Mouse (Mus musculus): Measurements from ENCODE around the gene Mmab.

The Mmab gene

DNA sequence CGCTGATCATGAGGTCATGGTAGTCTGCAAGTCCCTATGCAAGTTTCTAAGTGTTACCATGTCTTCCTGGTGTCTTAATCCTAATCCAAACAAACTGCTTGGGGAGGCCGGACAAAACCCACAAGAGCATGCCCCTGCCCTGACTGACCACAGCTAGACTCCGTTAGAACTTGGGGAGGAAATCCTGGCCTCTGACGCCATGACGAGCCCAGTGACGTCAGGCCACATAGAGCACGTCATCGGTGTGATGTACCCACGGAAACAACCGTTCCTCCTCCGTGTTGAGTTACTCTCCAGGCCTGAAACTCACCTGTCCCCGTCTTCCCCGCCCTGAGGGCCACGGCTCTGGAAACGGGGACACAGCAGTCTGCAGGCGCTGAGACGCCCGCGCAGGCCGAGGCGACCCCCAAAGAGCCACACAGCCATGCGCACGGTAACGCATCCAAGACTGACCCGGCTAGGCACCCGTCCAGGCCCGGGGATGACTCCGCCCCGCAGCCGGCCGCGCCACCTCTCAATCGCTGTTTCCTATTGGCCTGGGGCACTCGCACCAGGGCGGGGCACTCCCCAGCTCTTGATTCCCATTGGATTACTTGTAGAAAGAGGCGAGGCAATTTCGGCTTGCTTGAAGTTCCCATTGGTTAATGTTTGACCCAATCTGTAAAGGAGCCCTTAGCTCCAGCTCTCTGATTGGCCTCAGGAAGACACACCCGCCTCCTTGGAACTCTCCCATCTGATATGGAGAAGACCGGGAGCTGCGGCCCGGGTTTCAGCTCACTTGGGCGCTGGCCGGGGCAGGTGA, at the start of gene Mmab, which contains the start of gene Mvk:
Gene Mmab (minus strand): TSS at position 495 of the 802 bp plus-strand sequence.
Gene Mvk (plus strand): TSS at position 704 of the 802 bp plus-strand sequence.
- peak; percentile 95 to 97 for DNase-seq

DNA sequence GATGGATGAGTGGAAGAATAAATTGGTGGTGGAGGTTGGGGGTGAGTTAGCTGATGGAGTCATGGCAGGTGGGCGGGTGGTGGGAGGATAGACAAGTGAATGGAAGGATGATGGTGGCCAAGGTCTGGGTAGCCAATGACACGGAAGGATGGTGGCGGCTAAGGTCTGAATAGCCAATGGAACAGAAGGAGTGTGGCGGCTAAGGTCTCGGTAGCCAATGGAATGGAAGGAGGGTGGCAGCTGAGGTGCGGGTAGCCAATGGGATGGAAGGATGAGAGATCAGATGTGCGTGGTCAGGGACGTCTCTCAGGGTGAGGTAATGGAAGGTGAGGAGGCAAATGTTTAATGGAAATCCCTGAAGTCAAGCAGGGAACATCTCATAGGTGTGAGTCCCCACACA, 46.4 kb upstream of the Mmab start:
- no peak for DNase-seq

DNA sequence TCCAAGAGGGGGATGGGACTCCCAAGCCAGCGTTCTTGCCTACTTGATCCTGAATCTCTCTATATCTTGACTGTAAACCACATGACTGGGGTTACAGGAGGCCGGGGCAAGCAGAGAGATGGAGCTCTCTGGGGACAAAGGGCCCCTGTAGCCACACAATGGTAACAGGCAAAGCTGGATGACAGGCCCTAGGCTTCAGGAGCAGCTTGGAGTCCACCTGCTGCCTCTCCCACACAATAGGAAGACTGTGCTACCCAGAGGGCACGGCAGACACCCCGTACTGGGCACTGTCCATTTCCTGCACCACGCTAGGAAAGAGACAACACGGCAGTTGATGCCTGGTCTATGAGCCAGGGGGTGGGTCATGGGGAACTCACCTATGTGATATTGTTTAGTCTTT, 45.7 kb upstream of the Mmab start:
- no peak for DNase-seq

DNA sequence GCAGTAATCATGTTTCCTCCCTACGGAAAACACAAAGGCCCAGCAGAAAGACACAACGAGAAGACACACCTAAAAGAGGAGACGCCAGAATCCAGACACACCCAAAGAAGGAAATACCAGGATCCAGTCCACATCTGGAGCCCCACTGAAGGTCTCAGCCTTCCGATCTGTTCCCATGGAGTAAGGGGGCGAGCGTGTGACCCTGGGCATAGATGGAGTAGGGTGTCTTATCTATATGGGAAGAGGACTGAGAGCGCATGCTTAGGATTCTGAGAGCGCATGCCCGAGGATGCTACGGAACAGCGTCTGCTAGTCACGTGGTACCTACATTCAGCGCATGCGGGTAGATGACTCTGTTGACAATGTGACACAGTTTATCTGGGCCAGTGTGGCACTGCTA, 41.8 kb upstream of the Mmab start:
- no peak for DNase-seq

DNA sequence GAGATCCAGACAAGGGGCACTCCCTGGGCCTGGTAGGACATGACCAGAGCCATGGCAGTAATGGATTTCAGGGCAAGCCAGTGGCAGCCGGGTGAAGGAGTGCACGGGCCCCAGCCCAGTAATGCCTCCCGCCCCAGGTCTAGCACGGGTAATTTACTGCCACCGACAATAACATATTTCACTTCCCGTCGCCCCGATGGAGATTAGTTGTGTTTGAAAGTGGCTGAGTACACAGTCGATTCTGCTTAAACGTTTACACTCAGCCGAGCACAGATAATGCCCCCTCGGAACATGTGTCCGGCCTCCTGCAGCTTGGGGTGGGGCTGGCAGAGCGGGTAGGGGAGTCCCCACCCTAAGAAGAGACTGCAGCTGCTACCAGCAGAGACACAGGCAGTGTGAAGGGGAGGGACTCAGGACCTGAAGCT, 38.7 kb upstream of the Mmab start:
- no peak for DNase-seq

DNA sequence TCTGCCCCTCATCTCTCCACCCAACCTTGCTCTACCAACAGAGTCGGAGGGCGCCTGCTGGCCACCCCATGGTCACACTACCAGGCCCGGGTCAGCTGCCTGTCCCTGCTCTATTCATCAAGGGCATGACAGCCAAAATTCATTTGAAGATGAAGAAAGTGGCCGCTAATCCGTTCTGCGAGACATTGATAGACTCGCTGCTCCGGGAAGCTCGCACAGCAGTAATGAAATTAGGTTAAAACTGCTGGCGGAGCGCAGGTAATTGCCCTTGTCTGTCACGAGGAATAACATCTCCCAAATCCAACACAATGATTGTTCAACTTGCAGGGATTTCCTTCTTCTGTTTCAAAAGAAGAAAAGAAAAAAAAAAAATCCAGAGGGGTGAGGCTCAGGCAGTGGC, 34.4 kb upstream of the Mmab start:
- no peak for DNase-seq

DNA sequence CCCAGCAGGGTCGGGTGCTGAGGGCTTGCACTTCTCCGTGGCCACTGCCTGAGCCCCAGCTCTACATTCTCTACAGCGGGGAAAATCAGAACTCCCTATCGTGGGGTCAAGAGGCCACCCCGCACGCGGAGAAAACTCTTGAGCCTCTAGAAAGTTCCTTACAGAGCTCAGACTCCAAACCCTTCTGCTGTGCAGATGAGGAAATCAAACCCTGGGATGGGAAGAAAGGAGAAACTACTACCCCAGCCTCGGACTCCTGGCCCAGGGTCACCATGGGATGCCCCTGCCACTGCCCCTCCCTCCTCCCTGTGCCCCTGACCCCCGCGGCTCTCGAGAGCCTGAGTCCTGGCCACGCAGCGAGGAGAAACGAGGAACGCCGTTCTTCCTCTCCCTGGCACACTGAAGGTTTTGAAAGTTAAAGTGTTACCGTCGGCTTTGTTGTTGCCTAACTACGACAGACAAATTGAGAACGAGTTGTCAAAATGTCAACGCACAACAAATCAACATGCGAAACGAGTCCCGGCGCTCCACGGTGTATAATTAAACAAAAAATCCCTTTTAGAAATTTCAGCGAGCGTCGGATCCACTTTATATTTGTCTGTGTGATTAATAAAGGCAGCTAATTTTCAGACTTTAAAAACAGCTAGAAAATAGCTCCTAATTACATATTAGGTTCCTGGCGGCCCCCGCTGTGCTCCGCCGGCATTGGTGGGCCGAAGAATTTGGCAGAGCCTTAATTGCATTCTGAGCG, 31.1 kb upstream of the Mmab start:
- DNase-seq: no peak

DNA sequence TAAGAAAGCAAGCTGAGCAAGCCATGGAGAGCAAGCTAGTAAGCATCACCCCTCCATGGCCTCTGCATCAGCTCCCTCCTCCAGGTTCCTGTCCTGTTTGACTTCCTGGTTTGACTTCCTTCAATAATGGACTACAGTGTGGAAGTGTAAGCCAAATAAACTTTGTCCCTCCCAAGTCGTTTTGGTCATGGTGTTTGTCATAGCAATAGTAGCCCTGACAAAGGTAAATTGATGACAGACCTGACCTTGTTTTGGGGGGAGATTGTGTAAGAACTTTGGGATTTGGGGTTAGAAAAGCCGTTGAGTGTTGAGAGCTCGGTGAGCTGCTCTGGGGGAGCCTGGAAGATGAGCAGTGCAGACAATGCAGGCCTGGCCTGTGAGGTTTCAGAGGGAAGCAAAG, 26.5 kb upstream of the Mmab start:
- DNase-seq: no peak

DNA sequence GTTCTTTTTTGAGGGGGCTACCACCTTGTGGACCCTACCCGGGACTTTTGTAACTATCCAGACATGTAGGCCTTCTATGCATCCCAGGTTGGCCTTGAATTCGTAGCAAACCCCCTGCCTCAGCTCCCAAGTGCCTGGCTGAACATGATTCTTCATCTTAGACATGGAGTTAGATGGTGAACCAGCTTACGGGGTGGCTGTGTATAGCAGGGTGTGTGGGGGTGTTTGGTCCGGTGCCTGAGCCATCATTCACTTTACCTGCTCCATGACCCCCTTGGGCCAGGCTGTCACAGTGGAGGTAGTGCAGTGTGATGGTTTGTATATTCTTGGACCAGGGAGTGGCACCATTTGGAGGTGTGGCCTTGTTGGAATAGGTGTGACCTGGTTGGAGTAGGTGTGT, 24.1 kb upstream of the Mmab start:
- DNase-seq: no peak

DNA sequence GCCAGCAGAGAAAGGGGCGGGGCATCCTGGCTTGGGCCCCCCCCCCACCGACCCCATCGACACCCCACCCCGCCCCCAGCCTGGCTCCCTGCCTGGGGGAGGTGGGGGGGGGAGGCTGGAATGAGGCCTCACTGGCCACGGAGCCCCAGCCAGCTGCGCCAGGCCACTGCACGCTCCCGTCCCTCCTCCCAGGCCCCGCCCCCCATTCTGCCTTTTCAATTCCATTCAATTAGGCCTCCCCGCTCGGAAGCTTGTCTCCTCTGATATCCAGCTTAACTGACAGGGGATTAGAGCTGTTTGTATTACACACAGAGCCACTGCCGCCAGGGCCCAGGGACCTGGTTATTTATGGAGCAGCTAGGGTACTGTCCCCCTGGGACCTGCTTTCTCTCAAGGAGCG, 23.6 kb upstream of the Mmab start:
- no peak for DNase-seq

DNA sequence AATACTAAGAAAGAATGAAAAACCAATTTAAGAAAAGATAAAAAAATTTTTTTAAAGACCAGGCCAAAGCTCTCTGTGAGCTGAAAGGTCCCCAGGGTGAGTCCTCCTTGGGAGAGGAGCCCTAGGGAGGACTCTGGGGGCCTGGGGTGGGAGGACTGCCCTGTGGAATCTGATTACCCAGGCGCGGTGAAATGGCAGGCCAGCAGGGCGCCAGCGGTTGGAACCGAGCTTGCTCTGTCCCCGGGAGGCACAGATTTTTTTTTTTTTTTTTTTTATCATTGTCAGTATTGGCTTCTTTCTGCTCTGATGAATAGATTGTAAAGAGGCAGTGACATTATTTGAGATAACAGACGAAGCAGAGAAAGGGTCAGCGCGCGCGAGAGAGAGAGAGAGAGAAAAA, 23.2 kb upstream of the Mmab start:
- no peak for DNase-seq

DNA sequence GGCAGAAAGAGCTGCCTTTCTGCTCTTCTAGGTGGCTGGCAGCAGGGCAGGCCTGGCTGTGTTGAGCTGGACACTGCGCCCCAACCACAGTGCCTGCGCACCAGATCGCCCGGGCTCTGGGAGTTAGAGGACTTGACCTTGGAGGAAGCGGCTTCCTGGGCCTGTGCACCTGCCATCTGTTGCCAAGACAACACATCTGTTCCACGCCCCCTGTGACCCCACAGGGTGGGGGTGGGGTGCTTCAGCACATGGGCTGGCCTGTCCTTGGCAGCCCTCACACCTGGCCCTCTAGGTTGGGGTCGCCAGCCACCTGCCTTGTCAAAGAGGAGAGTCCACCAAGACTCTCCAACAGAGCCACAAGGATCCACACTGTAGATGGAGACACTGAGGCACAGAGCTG, 21.8 kb upstream of the Mmab start:
- peak; percentile 19 to 38 for DNase-seq

DNA sequence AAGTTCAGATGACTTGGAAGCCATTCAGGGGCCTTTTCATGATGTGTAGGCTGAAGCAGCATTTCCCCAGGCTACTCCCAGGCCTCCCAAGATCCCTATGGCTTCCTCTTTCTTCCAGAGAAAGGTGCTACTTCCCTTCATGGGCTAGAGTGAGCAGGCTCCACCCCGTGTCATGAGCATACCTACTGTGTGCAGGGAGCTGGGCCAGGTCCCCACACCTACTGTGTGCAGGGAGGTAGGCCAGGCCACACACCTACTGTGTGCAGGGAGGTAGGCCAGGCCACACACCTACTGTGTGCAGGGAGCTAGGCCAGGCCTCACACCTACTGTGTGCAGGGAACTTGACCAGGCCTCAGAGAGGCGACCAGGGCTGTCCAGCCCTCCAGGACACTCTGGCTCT, 20.7 kb upstream of the Mmab start:
- no peak for DNase-seq

DNA sequence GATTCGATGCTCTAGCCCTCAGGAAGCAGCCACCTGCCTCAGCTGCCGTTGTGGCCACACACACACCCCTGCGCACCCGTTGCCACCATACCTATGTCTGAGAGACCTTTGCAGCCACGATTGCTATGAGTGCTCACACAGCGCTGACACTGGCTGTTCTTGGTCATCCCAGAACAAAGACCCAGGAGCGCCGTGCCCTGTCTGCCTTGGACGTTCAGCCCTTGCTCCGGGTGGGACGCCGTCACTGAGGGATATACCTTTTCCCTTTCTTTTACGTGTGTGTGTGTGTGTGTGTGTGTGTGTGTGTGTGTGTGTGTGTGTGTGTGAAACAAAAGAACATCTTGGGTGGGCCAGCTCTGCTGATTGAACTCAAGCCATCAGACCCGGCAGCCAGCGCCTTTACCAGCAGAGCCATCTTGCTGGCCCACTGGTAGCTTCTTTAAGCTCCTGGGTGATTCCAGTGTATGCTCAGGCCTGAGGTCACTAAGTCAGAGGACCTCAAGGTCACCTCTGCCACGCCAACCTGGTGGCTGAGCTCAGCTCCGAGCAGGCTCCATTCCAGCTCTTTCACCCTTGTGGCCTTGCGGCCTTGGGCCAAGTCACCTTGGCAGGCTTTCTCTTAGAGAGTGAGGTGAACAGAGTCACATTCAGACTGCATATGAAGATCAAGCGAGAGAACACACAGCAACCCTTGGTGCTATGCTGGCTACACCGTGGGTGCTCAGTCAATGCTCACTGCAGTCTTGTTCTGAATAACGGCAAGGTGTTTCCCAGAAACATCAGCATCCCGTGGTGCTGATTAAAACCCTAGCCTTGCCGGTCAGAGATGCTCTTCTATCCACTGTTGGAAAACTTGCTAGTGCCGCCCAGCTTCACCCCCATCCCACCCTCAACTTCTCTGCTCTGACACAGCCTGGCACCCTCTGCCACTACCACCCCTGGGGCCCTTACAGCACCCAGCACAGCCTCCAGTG, 18.5 kb upstream of the Mmab start:
- no peak for DNase-seq

DNA sequence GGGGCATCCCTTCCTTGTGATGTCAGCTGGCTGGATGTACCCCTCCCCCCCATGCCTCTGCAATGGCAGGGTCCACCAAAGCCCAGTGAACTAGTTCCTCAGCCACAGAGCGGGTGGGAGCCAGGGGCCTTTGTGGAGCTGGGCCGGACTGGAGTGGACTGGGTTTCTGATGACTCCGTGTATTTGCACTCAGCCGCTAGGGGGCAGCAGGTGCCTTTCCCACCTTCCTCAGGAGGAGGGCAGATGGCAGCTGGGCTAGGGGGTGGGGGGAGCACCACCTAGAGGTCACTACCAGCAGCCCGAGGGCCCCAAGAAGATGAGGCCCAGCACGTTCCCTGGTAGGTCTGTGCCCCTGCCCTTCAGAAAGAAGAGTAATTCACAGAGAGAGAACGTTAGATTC, 17.4 kb upstream of the Mmab start:
- peak; percentile 65 to 68 for DNase-seq

DNA sequence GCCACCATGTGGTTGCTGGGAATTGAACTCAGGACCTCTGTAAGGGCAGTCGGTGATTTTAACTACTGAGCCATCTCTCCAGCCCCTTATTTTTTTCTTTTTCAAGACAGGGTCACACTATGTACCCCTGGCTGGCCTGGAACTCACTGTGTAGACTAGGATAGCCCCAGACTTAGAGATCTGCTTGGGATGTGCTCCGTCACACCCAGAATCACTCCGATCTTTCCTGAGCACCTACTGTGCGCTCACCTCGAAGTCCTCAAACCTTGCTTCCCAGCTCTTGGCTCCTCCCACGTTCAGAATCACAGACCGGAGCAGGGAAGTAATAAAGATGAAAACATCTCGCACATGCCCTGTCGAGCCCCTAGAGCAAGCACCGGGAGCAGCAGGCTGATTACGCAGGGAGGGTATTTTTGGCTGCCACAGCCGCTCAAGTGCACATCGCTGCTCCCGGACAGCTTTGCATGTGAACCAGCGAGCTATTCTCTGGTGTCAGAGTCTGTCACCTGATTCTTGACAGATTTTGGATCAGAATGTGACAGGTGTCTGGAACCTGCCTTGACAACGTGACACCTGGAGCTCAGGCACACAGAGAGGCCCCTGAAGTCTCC, 13.2 kb upstream of the Mmab start:
- no peak for DNase-seq

DNA sequence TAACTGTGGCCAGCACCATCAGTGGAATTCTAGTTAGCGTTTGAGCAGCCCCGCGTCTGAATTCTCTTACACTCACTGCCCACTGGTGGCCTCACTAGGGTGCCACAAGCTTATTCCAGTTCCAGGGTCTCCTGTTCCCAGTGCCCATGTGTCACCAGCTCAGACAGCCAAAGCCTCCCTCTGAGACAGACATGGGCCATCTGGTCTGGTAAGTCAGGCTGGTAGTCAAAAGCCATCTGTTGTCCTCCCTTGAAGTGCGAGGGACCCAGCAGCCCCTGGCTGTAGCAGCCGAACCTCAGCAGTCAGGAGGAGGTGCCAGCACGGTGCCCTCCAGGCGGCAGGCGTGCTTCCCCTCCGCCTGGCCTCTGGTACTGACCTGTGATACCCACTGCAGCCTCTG, 12.4 kb upstream of the Mmab start:
- DNase-seq: no peak

DNA sequence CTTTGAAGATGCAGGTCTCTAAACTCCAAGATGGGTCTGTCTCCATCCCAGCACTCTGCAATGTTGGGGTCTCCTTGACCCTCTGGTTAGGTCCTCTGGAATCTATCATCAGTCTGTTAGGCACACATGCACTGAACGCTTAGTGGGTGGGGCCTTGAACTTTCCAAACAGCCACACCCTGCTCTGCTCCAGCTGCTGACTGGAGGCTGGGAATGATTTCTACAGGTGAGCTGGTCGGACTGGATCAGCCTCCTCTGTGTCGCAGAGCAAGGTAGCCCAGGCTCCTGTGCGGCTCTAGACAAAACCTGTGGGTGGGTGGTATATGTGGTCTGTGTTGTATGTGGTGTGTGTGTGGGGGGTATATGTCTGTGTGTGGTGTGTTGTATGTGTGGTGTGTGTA, 5.2 kb upstream of the Mmab start:
- DNase-seq: no peak

DNA sequence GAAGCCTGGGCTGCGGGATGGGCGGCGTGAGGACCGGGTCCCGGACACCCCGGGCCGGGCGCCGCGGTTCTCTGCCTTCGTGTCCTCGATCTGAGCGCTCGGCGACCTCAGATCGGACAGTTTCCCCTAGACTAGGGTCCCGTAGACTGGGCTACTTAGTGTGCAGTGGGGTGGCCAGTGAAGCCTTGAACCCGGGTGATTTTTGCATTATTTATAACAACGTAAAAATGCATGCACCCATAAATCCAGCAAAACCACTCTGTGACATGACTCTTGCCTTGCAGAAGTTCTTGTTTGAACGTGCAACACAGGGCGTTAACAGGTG, 470 bp upstream of the Mmab start:
- DNase-seq: no peak

DNA sequence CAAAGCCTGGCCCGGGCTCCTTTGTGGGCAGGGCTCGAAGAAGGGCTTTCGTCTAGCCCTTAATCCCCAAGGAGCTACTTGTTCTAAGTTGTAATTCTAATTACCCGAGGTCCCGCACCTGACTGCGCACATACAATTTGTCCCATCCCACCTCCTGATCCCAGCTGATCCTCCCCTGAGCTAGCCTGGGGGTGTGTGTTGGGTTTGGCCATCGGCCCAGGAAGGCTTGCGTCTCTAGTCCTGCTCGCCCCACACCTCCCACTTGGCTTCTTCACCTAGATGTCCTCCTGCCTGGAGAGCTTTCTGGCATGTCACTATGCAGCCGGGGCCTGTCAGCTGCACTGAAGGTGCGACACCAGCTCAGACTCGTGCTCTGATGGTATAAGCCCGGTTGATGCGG, 8.3 kb downstream of the Mmab start:
- no peak for DNase-seq

DNA sequence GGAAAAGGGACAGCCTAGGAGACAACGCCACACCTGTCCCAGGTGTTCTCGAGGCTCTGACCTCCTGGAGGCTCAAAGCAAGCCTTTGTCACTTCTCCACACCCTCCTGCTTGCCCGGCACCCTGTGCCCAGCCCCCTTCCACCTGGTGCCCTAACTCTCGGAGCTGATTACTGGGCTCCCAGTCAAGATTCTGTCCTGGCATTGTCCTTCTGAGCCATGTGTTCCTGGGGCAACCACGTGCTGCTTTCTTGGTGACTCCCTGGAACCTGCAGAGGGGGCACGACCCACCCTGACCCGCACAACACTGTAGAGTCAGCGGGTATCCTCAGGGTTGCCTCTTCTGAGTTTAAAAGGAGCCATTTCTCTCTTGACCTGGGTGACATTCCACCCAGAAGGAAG, 9.5 kb downstream of the Mmab start:
- DNase-seq: no peak

DNA sequence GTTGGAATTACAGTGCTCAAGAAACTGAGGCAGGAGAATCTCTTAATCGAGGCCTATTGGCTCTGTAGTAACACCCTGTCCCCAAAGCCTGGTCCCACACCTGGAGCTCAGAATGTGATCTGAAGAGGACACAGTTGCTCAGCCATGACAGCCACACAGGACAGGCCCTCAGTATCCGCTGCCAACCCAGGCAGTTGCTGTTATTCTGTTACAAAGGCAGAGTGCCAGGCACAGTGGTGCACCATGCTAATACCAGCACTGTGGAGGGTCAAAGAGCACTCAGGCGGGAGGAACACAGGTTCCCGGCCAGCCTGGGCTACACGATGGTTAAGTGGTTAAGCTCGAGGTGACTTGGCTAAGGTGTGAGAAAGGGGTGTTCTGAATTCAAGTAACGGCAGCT, 14.1 kb downstream of the Mmab start:
- DNase-seq: no peak

DNA sequence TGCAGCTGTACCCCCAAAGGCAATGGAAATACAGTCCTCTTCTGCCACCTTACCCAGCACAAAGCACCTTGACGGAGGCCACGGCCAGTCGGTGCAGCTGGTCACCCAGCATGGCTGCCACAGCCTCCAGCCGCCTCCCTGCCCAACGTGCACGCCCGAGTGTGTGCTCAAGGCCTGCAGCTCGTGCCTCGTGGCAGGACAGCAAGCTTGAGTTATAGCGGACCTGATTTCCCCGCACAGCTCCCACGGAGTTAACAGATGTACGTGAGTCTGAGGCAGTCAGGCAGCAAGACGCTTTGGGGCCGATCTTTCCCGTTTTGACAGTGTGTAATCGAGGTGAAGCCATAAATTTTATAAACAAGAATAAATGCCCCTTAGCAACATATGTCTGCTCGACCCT, 15.2 kb downstream of the Mmab start:
- no peak for DNase-seq

Data from thymus, adult 18-20 months (tissue).